Mouse (Mus musculus): ENCODE data around the gene Gm49378. TPM values are rescaled to one million over a fixed set of nuclear protein-coding genes. Genes with fewer than 3 reads are reported as not detected.

Gm49378 gene
- polyA plus RNA-seq, 1 experiment from 2014 or later, result 2.3 TPM

GRCm38 (mm10) chr14:55596036-55596690 is 41.5 kb downstream of the Gm49378 start:
- DNase-seq (ENCODE audit: low spot score), result peak; percentile 74
- Histone ChIP-seq H3K27me3 (ENCODE audit: insufficient read depth, poor library complexity, severe bottlenecking) (no peaks in the 10 kb centered on the region), H3K36me3 (peaks cover 71% of the 10 kb centered on the region), H3K4me1 (peaks cover 24% of the 10 kb centered on the region), H3K27ac (no peak overlapping the region), H3K9me3 (no peaks in the 10 kb centered on the region), H3K4me3 (0 out of 2 replicates have a peak overlapping the region, but pooled peaks have one; percentile 1)
- WGBS, result 80% methylated on average over 13 of the region's 13 CpGs

GRCm38 (mm10) chr14:55592226-55592625 is 45.5 kb downstream of the Gm49378 start:
- Histone ChIP-seq H3K36me3 (peaks cover 45% of the 10 kb centered on the region), H3K9me3 (no peaks in the 10 kb centered on the region), H3K4me1 (peaks cover 31% of the 10 kb centered on the region), H3K27ac (peak overlapping the region; percentile 96), H3K4me3 (peak overlapping the region; percentile 98), H3K27me3 (ENCODE audit: insufficient read depth, poor library complexity, severe bottlenecking) (no peaks in the 10 kb centered on the region)
- 7% methylated on average over 16 of the region's 16 CpGs for WGBS
- DNase-seq (ENCODE audit: low spot score), result no peak

- H3K9me3 ChIP-seq, result no peaks in the 10 kb centered on the region
- H3K27ac ChIP-seq, result peak within 1 kb of the TSS; percentile 96
- no peaks in the 10 kb centered on the region for H3K27me3 ChIP-seq (ENCODE audit: insufficient read depth, poor library complexity, severe bottlenecking)
- peak within 1 kb of the TSS; percentile 98 for H3K4me3 ChIP-seq
- DNase-seq (ENCODE audit: low spot score), result peak; percentile 98
- WGBS, result under 1% methylated on average over 33 of the region's 33 CpGs
- H3K4me1 ChIP-seq, result peaks cover 31% of the 10 kb centered on the region
- peaks cover 40% of the 10 kb centered on the region for H3K36me3 ChIP-seq
These were observed 46.3 kb downstream of the Gm49378 start, which contains the start of gene Rnf31 for GRCm38 (mm10) chr14:55591331-55591891. Gene Rnf31, plus strand, starts transcription at chr14:55591708.

GRCm38 (mm10) chr14:55590748-55591330 is 46.9 kb downstream of the Gm49378 start, which contains the start of gene Psme2:
Gene Psme2, minus strand, starts transcription at chr14:55591113.
- WGBS, result 1% methylated on average over 22 of the region's 22 CpGs
- peaks cover 34% of the 10 kb centered on the region for H3K36me3 ChIP-seq
- DNase-seq (ENCODE audit: low spot score), result peak; percentile 98

GRCm38 (mm10) chr14:55589771-55590448 is 47.8 kb downstream of the Gm49378 start:
- no peak for DNase-seq (ENCODE audit: low spot score)
- peak overlapping the region; percentile 96 for H3K27ac ChIP-seq
- H3K36me3 ChIP-seq, result peaks cover 25% of the 10 kb centered on the region
- WGBS, result 81% methylated on average over 11 of the region's 11 CpGs
- peak overlapping the region; percentile 98 for H3K4me3 ChIP-seq
- H3K27me3 ChIP-seq (ENCODE audit: insufficient read depth, poor library complexity, severe bottlenecking), result no peaks in the 10 kb centered on the region
- H3K9me3 ChIP-seq, result no peaks in the 10 kb centered on the region
- H3K4me1 ChIP-seq, result peaks cover 38% of the 10 kb centered on the region

More at GRCm38 (mm10) chr14:55590748-55591330, 46.9 kb downstream of the Gm49378 start, which contains the start of gene Psme2:
- Histone ChIP-seq H3K4me3 (peak within 1 kb of the TSS; percentile 98), H3K27ac (peak within 1 kb of the TSS; percentile 96), H3K4me1 (peaks cover 31% of the 10 kb centered on the region), H3K9me3 (no peaks in the 10 kb centered on the region), H3K27me3 (ENCODE audit: insufficient read depth, poor library complexity, severe bottlenecking) (no peaks in the 10 kb centered on the region)

GRCm38 (mm10) chr14:55589271-55589670 is 48.4 kb downstream of the Gm49378 start:
- no peaks in the 10 kb centered on the region for H3K27me3 ChIP-seq (ENCODE audit: insufficient read depth, poor library complexity, severe bottlenecking)
- no peak overlapping the region for H3K27ac ChIP-seq
- peaks cover 44% of the 10 kb centered on the region for H3K4me1 ChIP-seq
- no peaks in the 10 kb centered on the region for H3K9me3 ChIP-seq
- H3K36me3 ChIP-seq, result peaks cover 19% of the 10 kb centered on the region
- 84% methylated on average over 5 of the region's 5 CpGs for WGBS
- no peak overlapping the region for H3K4me3 ChIP-seq
- no peak for DNase-seq (ENCODE audit: low spot score)

- WGBS, result 80% methylated on average over 2 of the region's 2 CpGs
- peaks cover 25% of the 10 kb centered on the region for H3K36me3 ChIP-seq
- H3K4me3 ChIP-seq, result no peak overlapping the region
- no peak for DNase-seq (ENCODE audit: low spot score)
- peaks cover 28% of the 10 kb centered on the region for H3K4me1 ChIP-seq
- H3K27ac ChIP-seq, result peak overlapping the region; percentile 88
- H3K9me3 ChIP-seq, result no peaks in the 10 kb centered on the region
- H3K27me3 ChIP-seq (ENCODE audit: insufficient read depth, poor library complexity, severe bottlenecking), result no peaks in the 10 kb centered on the region
These were observed 51.5 kb downstream of the Gm49378 start for GRCm38 (mm10) chr14:55586149-55586548.

GRCm38 (mm10) chr14:55585566-55585960 is 52.1 kb downstream of the Gm49378 start:
- WGBS, result 43% methylated on average over 6 of the region's 6 CpGs
- Histone ChIP-seq H3K4me1 (peaks cover 28% of the 10 kb centered on the region), H3K27me3 (ENCODE audit: insufficient read depth, poor library complexity, severe bottlenecking) (no peaks in the 10 kb centered on the region), H3K9me3 (no peaks in the 10 kb centered on the region), H3K4me3 (peak overlapping the region; percentile 77; the same call in 1 of the 2 replicates), H3K27ac (peak overlapping the region; percentile 88), H3K36me3 (peaks cover 30% of the 10 kb centered on the region)
- no peak for DNase-seq (ENCODE audit: low spot score)

GRCm38 (mm10) chr14:55584702-55585565 is 52.8 kb downstream of the Gm49378 start, which contains the start of gene Emc9:
Gene Emc9, minus strand, starts transcription at chr14:55585302.
- Histone ChIP-seq H3K4me1 (peaks cover 24% of the 10 kb centered on the region), H3K9me3 (no peaks in the 10 kb centered on the region), H3K36me3 (peaks cover 37% of the 10 kb centered on the region), H3K27me3 (ENCODE audit: insufficient read depth, poor library complexity, severe bottlenecking) (no peaks in the 10 kb centered on the region), H3K27ac (peak within 1 kb of the TSS; percentile 88), H3K4me3 (peak within 1 kb of the TSS; percentile 77)
- 2% methylated on average over 43 of the region's 43 CpGs for WGBS
- peak; percentile 90 for DNase-seq (ENCODE audit: low spot score)

- Histone ChIP-seq H3K9me3 (no peaks in the 10 kb centered on the region), H3K27me3 (ENCODE audit: insufficient read depth, poor library complexity, severe bottlenecking) (no peaks in the 10 kb centered on the region), H3K4me3 (peak overlapping the region; percentile 77), H3K36me3 (peaks cover 41% of the 10 kb centered on the region), H3K27ac (peak overlapping the region; percentile 88), H3K4me1 (peaks cover 27% of the 10 kb centered on the region)
- 36% methylated on average over 5 of the region's 5 CpGs for WGBS
- peak; percentile 70 for DNase-seq (ENCODE audit: low spot score)
These were observed 53.4 kb downstream of the Gm49378 start for GRCm38 (mm10) chr14:55584303-55584701.

GRCm38 (mm10) chr14:55581981-55582681 is 55.6 kb downstream of the Gm49378 start:
- H3K27me3 ChIP-seq (ENCODE audit: insufficient read depth, poor library complexity, severe bottlenecking), result no peaks in the 10 kb centered on the region
- peaks cover 40% of the 10 kb centered on the region for H3K4me1 ChIP-seq
- 74% methylated on average over 9 of the region's 9 CpGs for WGBS
- peak; percentile 66 for DNase-seq (ENCODE audit: low spot score)
- peaks cover 31% of the 10 kb centered on the region for H3K36me3 ChIP-seq
- H3K27ac ChIP-seq, result no peak overlapping the region
- H3K9me3 ChIP-seq, result no peaks in the 10 kb centered on the region
- H3K4me3 ChIP-seq, result no peak overlapping the region

Measured in heart, embryonic 10.5 days (tissue).